Mouse (Mus musculus): Measurements from ENCODE around the gene Arfgap1. TPM values are rescaled to one million over a fixed set of nuclear protein-coding genes. Genes with fewer than 3 reads are reported as not detected.

Gene Arfgap1
- total RNA-seq, 2 experiments from 2014 or later, result 141 to 151 TPM

Other genes with a start within 250 kb of the Arfgap1 start
- under 1 TPM; 0.27 to 0.39 TPM for gene Slc17a9, start 242.0 kb upstream of the Arfgap1 start, total RNA-seq (2021)
- gene Bhlhe23, start 190.3 kb upstream of the Arfgap1 start, total RNA-seq (2021), result under 1 TPM in 1 of 2 experiments, not detected in 1; 0.17 TPM
- 10 to 100 TPM; 54.1 to 56.8 TPM for gene Ythdf1, start 46.3 kb upstream of the Arfgap1 start, total RNA-seq (2021)
- gene Birc7, start 38.2 kb upstream of the Arfgap1 start, total RNA-seq (2021), result not detected
- 10 to 100 TPM; 35.9 to 45.2 TPM for gene Nkain4, start 12.5 kb upstream of the Arfgap1 start, total RNA-seq (2021)
- 1 to 10 TPM; 1.3 to 2.1 TPM for gene Col20a1, start 19.3 kb downstream of the Arfgap1 start, total RNA-seq (2021)
- gene Chrna4, start 76.3 kb downstream of the Arfgap1 start, total RNA-seq (2021), result 10 to 100 TPM; 36.3 to 45.4 TPM
- 100 to 1,000 TPM; 225 to 264 TPM for gene Kcnq2, start 168.1 kb downstream of the Arfgap1 start, total RNA-seq (2021)
- 1,000 to 10,000 TPM; 1,312 to 1,553 TPM for gene Eef1a2, start 189.8 kb downstream of the Arfgap1 start, total RNA-seq (2021)
- gene Ppdpf, start 220.0 kb downstream of the Arfgap1 start, total RNA-seq (2021), result 10 to 100 TPM; 88.3 to 97.9 TPM
- gene Ptk6, start 235.6 kb downstream of the Arfgap1 start, total RNA-seq (2021), result not detected
- gene Srms, start 246.0 kb downstream of the Arfgap1 start, total RNA-seq (2021), result under 1 TPM; 0.25 to 0.50 TPM